Mouse (Mus musculus) forebrain, embryonic 11.5 days (tissue): ENCODE results near the gene Cdh22. TPM values are rescaled to one million over a fixed set of nuclear protein-coding genes. Genes with fewer than 3 reads are reported as not detected.

Source experiments
- ATAC-seq: fragments of 200-750 bp; cut with Nextera tagmentation; replicated peaks from 2 replicates; pipeline ENCODE4 v1.8.0; 2017; ENCODE audit warnings: moderate TSS enrichment; ENCODE audit not compliant: low FRiP score
- DNase-seq: peaks from one replicate; pipeline ENCODE4 v3.0.0-alpha.2; 2017; ENCODE audit warnings: low spot score
- H3K27ac ChIP-seq: fragments of 300-500 bp; sonication (generic); 2 replicates; pipeline ENCODE4 v1.5.1; 2014; ENCODE audit warnings: low read depth, low read length
- H3K27me3 ChIP-seq: fragments of 300-500 bp; sonication (generic); 2 replicates; pipeline ENCODE4 v1.6.1; 2014; ENCODE audit warnings: mild to moderate bottlenecking, low read length, mixed read lengths; ENCODE audit not compliant: control insufficient read depth, insufficient read depth
- H3K36me3 ChIP-seq: fragments of 300-500 bp; sonication (generic); 2 replicates; pipeline ENCODE4 v1.6.1; 2014; ENCODE audit warnings: mild to moderate bottlenecking, low read length, moderate library complexity, mixed read lengths; ENCODE audit not compliant: control insufficient read depth, insufficient read depth
- H3K4me1 ChIP-seq: fragments of 300-500 bp; sonication (generic); replicated peaks from 2 replicates; pipeline ENCODE4 v1.6.1; 2014; ENCODE audit warnings: low read length, mixed read lengths; ENCODE audit not compliant: control insufficient read depth, insufficient read depth
- H3K4me2 ChIP-seq: fragments of 300-500 bp; sonication (generic); 2 replicates; pipeline ENCODE4 v1.6.1; 2014; ENCODE audit warnings: low read depth, mild to moderate bottlenecking, low read length, moderate library complexity, mixed read lengths; ENCODE audit not compliant: severe bottlenecking
- H3K4me3 ChIP-seq: fragments of 300-500 bp; sonication (generic); 2 replicates; pipeline ENCODE4 v1.5.1; 2014; ENCODE audit warnings: low read depth, low read length
- H3K9ac ChIP-seq: fragments of 300-500 bp; sonication (generic); 2 replicates; pipeline ENCODE4 v1.6.1; 2014; ENCODE audit warnings: low read length
- H3K9me3 ChIP-seq: fragments of 300-500 bp; sonication (generic); 2 replicates; pipeline ENCODE4 v1.6.1; 2016; ENCODE audit warnings: low read length, mixed read lengths; ENCODE audit not compliant: control insufficient read depth
- WGBS: fragments of 180-500 bp; shearing (Covaris S2); extraction: QIAGEN DNeasy Blood & Tissue Kit; methylation state at CpG from one replicate; pipeline ENCODE4 v1.1.7; 2014; 5-methylcytosine and 5-hydroxymethylcytosine counted together
- polyA plus RNA-seq: library from polyadenylated mRNA; unstranded; fragments of >200 nt; fragmentation: Nextera tagmentation; extraction: Ambion mirVana; gene quantifications from 2 replicates; pipeline ENCODE4 v1.2.1, GENCODE M21; 2014

Gene Cdh22
- polyA plus RNA-seq, 1 experiment from 2014 or later = 6.2 TPM

DNA sequence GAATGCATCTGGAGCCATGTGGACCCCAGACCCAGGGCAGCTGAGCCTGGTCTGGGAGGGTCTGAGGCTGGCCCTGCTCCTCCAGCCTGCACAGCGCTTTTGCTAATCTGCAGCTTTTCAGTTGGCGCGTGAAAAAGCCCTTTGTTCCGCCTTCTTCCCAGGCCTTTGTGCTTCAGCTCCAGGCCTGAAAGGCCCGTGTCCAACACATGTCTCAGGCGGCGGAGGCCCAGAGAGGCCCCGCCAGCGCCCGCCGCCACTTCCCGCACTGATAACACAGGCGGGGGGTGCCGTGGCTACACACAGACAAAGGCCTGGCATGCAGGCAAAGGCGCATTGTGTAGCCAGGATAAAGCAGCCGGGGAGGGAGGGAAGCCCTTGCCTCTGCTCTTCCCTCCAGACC lies 98.6 kb downstream of the Cdh22 start:
- peak; percentile 92 for DNase-seq
- Histone ChIP-seq H3K27me3 (no peaks in the 10 kb centered on the region), H3K9me3 (no peaks in the 10 kb centered on the region), H3K36me3 (no peaks in the 10 kb centered on the region), H3K4me1 (peaks cover 66% of the 10 kb centered on the region), H3K9ac (peak overlapping the region; percentile 60), H3K4me3 (no peak overlapping the region), H3K4me2 (peak overlapping the region; percentile 26; the same call in 1 of the 2 replicates), H3K27ac (peak overlapping the region; percentile 97)
- WGBS = 5% methylated on average over 16 of the region's 16 CpGs
- ATAC-seq = peak; percentile 79

DNA sequence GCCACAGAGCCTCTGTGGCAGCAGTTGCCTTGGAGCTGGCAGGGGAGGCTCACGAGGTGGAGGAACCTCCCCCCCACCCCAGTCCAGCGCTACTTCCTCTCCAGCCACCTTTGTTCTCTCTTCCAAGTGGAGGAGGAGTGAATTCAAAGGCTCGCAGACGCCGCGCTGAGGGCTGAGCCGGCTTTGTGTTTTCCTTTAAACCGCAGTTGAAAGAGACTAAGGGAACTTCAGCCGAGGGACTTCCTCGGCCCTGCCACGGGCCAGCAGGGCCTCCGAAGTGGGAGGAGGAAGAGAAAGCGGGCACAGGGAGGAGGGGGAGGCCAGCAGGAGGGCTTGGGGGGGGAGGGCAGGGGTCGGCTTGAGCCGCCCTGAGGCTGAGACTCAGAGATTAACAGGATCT lies 101.1 kb downstream of the Cdh22 start:
- peak; percentile 89 for DNase-seq
- H3K4me2 ChIP-seq = peak overlapping the region; percentile 28; the same call in 1 of the 2 replicates
- H3K9ac ChIP-seq = peak overlapping the region; percentile 48
- under 1% methylated on average over 15 of the region's 15 CpGs for WGBS
- peak overlapping the region; percentile 97 for H3K27ac ChIP-seq
- no peaks in the 10 kb centered on the region for H3K9me3 ChIP-seq
- ATAC-seq = peak; percentile 69
- peaks cover 55% of the 10 kb centered on the region for H3K4me1 ChIP-seq
- H3K27me3 ChIP-seq = no peaks in the 10 kb centered on the region
- H3K4me3 ChIP-seq = no peak overlapping the region
- no peaks in the 10 kb centered on the region for H3K36me3 ChIP-seq

DNA sequence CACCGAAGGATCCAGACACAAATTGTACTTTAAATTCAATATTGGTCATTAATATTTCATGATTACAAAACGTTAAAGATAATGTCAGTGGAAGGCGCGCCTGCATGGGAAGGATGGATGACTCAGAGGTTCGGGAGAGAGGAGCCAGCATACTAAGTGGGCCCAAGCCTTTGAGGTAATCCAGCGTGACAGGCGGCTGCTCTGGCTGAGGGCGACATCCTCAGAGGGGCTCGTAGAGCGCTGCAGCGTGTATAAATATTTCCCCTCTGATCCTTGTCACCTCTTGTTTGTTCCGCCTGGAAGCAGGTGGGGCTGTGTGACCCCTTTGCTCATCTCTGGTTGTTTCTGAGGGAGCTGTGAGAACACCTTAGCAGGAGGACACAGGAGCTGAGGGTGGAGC lies 103.2 kb downstream of the Cdh22 start:
- no peaks in the 10 kb centered on the region for H3K27me3 ChIP-seq
- H3K9me3 ChIP-seq = no peaks in the 10 kb centered on the region
- H3K4me3 ChIP-seq = no peak overlapping the region
- H3K27ac ChIP-seq = no peak overlapping the region
- H3K4me1 ChIP-seq = peaks cover 51% of the 10 kb centered on the region
- DNase-seq = no peak
- H3K9ac ChIP-seq = no peak overlapping the region; the same call in 1 of the 2 replicates
- WGBS = 35% methylated on average over 12 of the region's 12 CpGs
- no peak overlapping the region for H3K4me2 ChIP-seq
- ATAC-seq = no peak
- no peaks in the 10 kb centered on the region for H3K36me3 ChIP-seq

DNA sequence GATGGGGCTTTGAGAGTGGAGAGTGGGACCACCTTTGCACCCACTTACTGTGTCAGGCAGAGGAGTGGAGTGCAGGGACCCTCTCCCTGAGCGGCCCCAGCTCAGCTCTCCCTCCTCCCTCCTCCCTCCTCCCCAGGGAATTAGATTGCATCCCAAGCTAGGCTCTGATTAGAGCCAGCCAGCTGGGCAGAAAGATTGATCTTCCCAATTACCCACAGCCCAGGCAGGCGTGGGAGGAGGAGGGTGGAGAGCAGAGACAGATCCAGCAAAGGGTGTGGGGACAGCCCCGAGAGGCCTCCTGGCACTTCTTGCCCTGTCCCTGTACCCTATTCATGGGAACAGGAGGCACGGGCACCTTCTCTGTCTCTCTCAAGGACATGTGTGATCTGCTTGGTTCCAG lies 105.5 kb downstream of the Cdh22 start:
- no peak for ATAC-seq

DNA sequence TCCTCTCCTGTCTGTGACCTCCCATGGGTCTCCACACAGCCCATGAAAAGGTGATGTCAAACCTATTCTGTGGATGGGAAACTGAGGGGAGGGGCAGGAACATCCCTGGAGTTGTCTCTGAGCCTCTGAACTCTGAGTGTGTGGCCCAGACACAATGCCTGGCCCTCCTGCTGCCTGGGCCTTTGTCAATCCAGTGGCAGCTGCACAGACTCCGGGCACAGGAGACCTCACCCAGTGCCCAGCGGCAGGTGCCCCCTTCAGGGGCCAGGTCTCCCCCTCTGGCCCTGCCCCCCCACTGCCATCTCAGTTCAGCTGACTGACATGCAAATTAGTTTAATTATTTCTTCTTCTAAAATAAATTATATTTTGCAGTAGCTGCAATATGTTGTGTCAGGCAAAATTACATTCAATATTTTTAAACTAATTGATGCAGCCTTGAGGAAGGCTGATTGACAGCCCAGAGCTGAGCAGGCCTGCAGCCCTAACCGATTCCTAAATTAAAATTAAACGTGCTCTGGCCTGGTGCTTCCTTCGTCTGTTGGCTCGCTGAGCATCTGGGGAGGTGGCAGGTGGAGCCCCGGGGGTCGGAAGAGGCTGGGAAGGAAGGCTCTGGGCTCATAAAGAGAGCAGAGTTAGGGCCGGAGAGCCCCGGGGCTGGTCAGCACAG lies 107.6 kb downstream of the Cdh22 start:
- Histone ChIP-seq H3K4me3 (no peak overlapping the region), H3K27me3 (no peaks in the 10 kb centered on the region), H3K4me1 (peaks cover 22% of the 10 kb centered on the region), H3K4me2 (no peak overlapping the region), H3K9me3 (no peaks in the 10 kb centered on the region), H3K27ac (peak overlapping the region; percentile 50; the same call in 1 of the 2 replicates), H3K9ac (0 out of 2 replicates have a peak overlapping the region, but pooled peaks have one; percentile 4), H3K36me3 (no peaks in the 10 kb centered on the region)
- ATAC-seq (no peak; the same call in 1 of the 2 replicates), DNase-seq (no peak)
- 16% methylated on average over 10 of the region's 10 CpGs for WGBS

More for the DNA sequence above, 105.5 kb downstream of the Cdh22 start:
- Histone ChIP-seq H3K36me3 (no peaks in the 10 kb centered on the region), H3K27ac (no peak overlapping the region), H3K9ac (no peak overlapping the region), H3K9me3 (no peaks in the 10 kb centered on the region), H3K27me3 (no peaks in the 10 kb centered on the region), H3K4me2 (no peak overlapping the region), H3K4me3 (no peak overlapping the region), H3K4me1 (peaks cover 35% of the 10 kb centered on the region)
- DNase-seq = no peak
- 49% methylated on average over 4 of the region's 4 CpGs for WGBS

DNA sequence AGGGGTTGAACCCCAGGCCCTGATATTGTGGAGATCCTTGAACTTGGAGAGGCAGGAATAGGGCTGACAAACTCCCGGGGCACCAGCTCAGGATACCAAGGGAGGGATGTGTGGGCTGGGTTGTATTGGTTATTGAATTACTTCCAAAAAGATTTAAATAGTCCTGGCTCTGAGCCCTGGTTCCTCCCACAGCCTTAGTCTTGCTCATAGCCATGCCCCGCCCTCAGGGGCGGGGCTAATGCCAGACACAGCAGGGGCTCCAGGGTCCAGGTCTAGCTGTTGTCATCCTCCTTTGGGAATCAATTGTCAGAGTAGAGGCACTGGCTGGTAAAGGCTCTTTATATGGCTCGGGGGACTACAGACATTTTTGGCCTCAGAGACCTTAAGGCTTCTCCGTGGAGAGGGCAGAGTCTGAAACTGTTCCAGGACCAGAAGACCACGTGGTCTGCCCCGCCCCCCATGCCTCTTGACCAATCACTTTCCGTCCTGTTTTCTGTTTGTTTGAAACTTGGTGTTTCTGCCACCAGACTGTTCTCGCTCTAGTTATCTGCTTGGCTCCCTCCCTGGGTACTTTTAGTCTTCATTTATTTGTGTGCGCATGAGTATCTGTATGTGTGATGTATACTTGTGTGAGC lies 113.3 kb downstream of the Cdh22 start:
- Histone ChIP-seq H3K4me2 (no peak overlapping the region), H3K9me3 (no peaks in the 10 kb centered on the region), H3K27ac (no peak overlapping the region), H3K36me3 (no peaks in the 10 kb centered on the region), H3K27me3 (no peaks in the 10 kb centered on the region), H3K4me3 (no peak overlapping the region), H3K4me1 (peaks cover 7% of the 10 kb centered on the region), H3K9ac (no peak overlapping the region)
- DNase-seq (no peak), ATAC-seq (peak; percentile 30; the same call in 1 of the 2 replicates)
- 29% methylated on average over 10 of the region's 10 CpGs for WGBS

DNA sequence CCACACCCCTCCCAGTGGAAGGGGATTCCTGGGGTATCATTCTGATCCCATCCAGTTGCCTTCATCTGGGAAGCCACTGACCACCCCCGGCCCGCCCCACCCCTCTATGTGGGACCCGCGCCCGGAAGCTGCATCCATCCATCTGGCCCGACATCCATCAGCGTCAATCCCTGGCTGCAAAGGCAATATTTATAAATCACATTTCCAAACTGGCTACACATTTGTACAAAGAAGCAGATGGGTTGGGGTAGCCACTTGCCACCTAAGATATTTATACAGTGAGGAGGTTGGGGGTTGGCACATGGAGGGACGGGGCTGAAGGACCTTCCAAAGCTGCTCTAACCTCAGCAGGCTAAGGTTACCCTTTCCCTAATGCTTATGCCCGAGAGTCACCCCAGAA lies 113.9 kb downstream of the Cdh22 start:
- no peak for DNase-seq
- Histone ChIP-seq H3K27me3 (no peaks in the 10 kb centered on the region; the same call in 1 of the 2 replicates), H3K4me1 (peaks cover 7% of the 10 kb centered on the region), H3K4me3 (no peak overlapping the region), H3K4me2 (no peak overlapping the region), H3K9me3 (no peaks in the 10 kb centered on the region), H3K36me3 (no peaks in the 10 kb centered on the region), H3K9ac (no peak overlapping the region), H3K27ac (no peak overlapping the region)
- 84% methylated on average over 9 of the region's 9 CpGs for WGBS
- no peak for ATAC-seq

DNA sequence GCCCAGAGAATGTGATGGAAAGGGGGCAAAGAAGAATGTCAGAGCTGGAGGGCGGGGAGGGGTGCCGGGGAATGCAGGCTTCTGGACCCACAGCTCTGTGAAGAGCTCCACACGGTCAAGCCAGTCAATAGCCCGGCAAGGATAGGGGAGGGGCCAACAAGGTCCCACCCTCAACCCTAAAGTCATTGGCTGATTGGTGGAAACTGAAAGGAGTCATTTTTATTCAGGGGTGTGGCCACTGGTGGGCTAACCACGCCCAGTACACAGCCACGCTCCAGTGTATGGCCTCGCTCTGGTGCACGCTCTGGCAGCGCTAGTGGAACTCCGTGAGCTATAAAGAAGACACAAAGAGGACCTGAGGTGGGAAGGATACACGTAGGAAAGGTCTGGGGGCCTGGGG lies 120.9 kb downstream of the Cdh22 start:
- Histone ChIP-seq H3K4me3 (no peak overlapping the region), H3K9ac (no peak overlapping the region), H3K27me3 (peaks cover 33% of the 10 kb centered on the region), H3K36me3 (no peaks in the 10 kb centered on the region), H3K9me3 (no peaks in the 10 kb centered on the region), H3K4me1 (peaks cover 10% of the 10 kb centered on the region; the same call in 1 of the 2 replicates), H3K4me2 (no peak overlapping the region), H3K27ac (no peak overlapping the region)
- ATAC-seq (peak; percentile 70), DNase-seq (peak; percentile 77)
- 18% methylated on average over 11 of the region's 11 CpGs for WGBS
